Mouse (Mus musculus) adrenal gland, postnatal 4 days (tissue): ENCODE data around the gene Pygo2. TPM values are rescaled to one million over a fixed set of nuclear protein-coding genes. Genes with fewer than 3 reads are reported as not detected.
A peak's percentile ranks its signal among the peaks of the same experiment; 100 is the strongest.

Source experiments
- DNase-seq, 2 experiments: peaks; one replicate each; pipeline ENCODE4 v3.0.0; 2021 to 2022; ENCODE audit warnings: low spot score in 2 of 2, mixed read lengths in 2 of 2
- long read RNA-seq, 2 experiments: library from polyadenylated mRNA; stranded (forward); transcript quantifications; one replicate each; pipeline ENCODE4 v2.0.0; 2021
- total RNA-seq, 2 experiments: library from RNA; stranded (reverse); gene quantifications; 2 replicates each; pipeline ENCODE4 v1.2.3; 2021

Gene Pygo2
- 10 to 100 TPM; 43.0 to 44.3 TPM for total RNA-seq
- long read RNA-seq, experiment 1, transcript Pygo2-201 (3 exons, 3,198 nt), result major isoform, 7 of 30 reads
- long read RNA-seq, experiment 1, partial matches to known transcripts, result 1 of 30 reads
- long read RNA-seq, experiment 1, other reads (novel, unspliced or antisense), result 21 of 30 reads
- long read RNA-seq, experiment 2, transcript Pygo2-201 (3 exons, 3,198 nt), result major isoform, 6 of 78 reads
- long read RNA-seq, experiment 2, partial matches to known transcripts, result 72 of 78 reads
- long read RNA-seq, experiment 2, other reads (novel, unspliced or antisense), result 0 of 78 reads

DNA sequence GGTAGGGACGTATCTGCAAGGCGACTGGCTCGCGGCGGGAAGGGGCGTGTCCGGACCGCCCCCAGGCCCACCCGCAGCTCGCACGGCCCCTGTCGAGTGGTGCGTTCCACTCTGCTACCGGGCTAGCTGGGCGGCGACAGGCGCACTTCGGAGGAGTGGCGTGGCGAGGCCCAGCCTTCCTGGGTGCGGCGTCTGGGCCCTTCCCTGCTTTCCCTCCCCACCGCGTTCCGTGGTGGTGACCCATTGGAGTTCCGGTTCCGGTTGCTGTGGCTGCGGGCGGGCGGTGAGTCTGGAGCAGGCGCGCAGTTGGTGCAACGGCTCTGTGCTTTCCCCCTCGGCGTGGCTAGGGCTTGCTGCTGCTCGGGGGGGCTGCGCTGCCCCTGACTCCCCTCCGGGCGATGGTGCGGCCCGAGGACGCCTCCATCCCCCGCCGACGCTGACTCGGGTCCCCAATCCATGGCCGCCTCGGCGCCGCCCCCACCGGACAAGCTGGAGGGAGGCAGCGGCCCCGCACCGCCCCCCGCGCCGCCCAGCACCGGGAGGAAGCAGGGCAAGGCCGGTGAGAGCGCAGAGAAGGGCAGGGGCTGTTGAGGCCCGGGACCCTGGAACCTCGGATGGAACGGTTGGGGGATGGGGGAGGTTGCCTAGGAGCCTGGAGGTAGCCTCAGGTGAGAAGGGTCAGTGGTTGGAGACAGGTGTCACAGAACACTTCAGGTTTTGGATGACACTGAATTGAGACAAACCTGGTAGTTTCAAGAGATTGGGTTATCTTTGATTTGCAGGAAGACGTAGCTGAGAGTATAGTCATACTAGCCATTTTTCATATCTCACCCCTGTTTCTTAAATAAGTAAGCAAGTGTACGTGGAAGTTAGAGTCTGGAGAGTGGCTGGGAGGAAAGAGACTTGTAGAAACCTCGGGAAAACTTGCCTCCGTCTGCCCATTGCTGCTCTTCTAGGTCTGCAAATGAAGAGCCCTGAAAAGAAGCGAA lies at the start of gene Pygo2:
Gene Pygo2, plus strand, starts transcription at position 44 of the 989 bp plus-strand sequence.
- DNase-seq, result peak; percentile 83 to 88

DNA sequence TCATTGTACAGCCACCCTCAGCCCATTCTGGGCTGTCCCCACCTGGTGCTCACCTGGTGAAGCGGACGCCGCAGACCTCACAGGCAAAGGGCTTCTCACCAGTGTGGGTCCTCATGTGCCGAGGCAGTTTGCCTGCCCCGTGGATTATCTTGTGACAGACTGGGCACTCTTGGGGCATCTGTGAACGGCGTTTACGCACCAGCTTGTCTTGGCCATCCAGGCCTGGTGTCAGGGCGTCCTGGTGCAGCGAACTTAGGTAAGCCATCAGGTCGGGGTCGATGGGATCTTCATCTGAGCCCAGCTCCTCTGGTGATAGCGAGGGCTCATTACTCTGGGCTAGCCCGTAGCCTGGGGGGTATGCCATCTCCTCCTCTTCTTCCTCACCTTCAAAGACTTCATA lies 49.7 kb upstream of the Pygo2 start:
- DNase-seq, result no peak

DNA sequence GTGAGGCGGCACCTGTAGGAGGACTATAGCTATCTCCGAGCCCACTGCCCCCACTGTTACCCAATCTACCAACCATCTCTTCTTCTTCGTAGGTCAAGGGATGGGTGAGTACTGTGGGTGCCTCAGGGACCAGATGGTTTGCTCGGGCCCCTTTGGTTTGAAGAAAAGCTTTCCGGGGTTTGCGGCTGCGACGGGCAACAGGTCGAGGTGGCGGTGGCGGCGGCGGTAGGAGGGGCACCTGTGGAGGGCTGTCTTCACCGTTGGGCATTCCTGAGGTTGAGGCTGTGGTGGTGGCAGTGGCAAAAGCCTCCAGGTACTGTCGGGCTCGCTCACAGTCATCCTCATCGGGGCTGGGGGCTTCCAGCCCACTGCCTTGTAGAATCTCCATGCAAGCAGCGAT lies 49.3 kb upstream of the Pygo2 start:
- DNase-seq, result no peak

- DNase-seq, result no peak
These were observed 48.8 kb upstream of the Pygo2 start for GRCm38 (mm10) chr3:89381233-89381632.

GRCm38 (mm10) chr3:89382033-89382882 lies 47.8 kb upstream of the Pygo2 start:
- no peak for DNase-seq

GRCm38 (mm10) chr3:89382950-89383349 lies 47.1 kb upstream of the Pygo2 start:
- DNase-seq, result no peak

DNA sequence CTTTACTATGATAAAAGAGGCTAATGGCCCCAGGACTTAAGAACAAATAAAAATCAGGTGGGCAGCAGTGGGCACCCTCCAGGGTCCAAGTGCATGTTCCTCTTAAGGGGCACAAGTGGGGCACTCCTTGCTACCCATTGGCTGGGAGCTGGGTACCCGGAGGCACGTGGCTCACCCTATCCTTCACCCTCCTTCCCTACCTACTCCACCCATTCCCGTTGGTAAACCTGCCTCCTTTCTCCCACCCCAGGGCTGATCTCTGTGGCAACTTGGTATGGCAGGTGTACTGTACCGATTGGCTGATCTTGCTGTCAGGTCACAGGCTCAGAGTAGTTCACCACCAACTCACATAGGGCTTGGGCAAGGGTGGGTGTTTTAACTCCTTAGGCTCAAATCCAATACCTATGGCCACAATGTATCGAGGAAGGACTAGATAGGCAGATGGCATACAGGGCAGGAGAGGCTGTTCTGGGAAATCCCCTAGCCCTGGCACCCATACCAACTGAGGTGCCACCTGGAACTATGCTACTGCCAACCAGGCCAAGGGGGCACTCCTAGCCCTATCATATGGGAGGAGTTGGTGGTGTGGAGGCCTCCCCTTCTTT lies 46.3 kb upstream of the Pygo2 start:
- DNase-seq, result no peak

DNA sequence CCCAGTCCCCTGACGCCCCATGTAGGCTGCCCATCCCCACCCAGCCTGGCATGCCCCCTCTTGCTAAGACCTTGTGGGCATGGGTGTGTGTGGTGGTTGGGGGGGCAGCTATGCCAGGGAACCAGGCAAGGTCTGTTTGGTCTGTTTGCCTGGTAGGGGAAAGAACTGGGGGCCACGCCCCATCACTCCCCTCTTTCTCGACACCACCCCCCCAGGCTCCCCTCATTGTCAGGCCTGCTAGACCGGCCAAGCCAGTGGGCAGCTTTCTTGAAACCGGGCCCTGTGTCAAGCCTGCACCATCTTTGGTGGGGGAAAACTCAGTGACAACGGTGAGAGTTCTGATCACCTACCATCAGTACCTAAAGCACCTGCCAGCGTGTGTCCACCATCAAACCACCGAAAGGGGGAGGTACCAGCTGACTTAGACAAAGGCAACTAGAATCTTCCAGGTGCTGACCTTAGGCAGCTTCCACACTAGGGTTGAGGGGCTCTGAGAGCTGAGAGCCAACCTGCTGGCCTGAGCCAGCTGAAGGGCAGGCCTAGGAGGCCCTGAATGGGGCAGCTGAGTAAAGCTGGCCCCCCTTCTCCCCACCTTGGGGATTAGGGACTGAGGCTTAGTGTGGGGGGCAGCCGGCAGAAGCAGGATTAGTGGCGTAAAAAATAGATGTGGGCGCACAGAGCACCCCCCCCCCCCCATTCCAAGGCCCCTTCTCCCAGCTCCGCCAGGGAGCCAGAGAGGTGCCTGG lies 45.5 kb upstream of the Pygo2 start:
- DNase-seq, result no peak

DNA sequence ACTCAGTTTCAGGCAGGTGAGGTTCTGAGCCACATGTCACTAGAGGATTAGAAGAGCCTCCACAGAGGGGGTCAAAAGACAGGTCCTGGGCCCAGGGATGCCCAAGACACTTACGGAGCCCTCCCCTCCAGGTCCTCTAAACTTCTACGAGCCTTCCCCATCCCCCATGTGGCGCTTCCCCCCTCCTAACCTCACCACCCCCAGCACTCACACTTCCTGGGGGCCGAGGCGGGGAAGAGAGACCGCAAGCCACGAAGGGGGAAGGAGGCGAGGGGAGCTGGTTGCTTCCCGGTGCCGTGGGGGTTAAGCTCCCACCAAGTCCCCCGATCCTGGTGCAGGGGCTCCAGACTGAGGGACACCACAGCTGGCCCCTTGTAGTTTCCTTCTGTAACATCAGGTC lies 44.6 kb upstream of the Pygo2 start:
- DNase-seq, result no peak

DNA sequence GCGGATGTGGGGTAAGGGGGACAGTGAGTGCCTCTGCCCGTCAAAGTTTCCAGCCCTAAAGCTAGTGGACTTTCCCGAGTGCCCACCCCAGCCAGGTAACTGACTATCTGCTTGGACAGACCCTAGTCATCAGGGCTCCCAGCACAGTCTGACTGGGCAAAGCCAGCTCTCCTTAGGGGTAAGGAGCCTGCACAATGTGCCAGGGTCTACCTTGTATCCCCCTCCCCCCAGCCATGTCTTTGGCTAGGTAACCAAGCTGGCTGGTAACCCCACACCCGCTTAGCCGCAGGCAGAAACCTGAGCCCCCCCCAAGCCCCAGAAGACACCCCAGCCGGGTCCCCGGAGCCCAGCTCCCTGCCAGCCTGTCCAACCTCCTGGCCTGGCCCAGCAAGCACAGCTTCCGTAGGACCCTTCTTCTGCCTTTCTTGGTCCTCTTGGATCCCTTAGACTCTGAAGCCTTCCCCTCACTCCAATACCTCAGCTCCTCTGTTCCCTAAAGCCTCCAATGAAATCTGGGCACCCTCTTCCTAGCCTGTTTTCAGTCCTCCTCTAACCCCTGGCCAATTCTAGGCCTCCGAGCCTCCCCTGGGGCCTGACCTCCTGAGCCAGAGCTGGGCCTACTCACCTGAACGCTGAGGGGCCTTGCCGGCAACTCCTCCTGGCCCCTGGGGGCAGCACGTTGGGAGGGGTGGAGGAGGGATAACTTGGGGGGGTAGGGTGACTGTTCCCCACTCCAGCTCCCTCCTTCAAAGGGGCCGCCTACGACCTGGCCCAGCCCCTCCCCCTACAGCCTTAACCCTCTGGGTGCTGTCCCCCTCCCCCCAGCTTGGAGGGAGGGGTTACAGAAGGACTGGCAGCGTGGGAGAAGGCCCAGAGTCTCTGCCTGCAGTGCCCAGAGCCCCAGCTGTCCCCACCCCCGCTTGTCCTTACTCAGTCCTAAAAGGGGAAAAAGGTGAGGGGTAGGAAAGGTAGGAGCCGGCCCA lies 43.3 kb upstream of the Pygo2 start:
- DNase-seq, result no peak

DNA sequence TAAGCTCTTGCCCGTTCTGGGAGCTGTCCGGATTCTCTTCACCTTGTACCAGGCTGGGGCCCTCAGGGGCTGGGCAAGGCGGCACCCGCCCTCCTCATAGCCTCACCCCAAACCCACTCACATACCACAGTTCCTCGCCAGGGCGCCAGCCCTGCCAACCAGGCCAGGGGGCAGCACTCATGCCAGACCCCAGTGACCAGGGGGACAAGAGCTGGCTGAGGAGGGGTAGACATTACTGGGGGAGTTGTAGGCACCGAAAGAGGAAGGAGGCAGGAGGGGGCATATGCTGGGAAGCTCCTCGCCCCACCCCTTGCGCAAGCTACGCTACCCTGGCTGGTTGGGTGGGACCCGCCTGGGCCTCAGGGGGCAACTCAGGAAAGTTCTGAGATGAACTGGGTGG lies 42.4 kb upstream of the Pygo2 start:
- no peak for DNase-seq

GRCm38 (mm10) chr3:89388134-89388881 lies 41.7 kb upstream of the Pygo2 start:
- DNase-seq, result no peak

DNA sequence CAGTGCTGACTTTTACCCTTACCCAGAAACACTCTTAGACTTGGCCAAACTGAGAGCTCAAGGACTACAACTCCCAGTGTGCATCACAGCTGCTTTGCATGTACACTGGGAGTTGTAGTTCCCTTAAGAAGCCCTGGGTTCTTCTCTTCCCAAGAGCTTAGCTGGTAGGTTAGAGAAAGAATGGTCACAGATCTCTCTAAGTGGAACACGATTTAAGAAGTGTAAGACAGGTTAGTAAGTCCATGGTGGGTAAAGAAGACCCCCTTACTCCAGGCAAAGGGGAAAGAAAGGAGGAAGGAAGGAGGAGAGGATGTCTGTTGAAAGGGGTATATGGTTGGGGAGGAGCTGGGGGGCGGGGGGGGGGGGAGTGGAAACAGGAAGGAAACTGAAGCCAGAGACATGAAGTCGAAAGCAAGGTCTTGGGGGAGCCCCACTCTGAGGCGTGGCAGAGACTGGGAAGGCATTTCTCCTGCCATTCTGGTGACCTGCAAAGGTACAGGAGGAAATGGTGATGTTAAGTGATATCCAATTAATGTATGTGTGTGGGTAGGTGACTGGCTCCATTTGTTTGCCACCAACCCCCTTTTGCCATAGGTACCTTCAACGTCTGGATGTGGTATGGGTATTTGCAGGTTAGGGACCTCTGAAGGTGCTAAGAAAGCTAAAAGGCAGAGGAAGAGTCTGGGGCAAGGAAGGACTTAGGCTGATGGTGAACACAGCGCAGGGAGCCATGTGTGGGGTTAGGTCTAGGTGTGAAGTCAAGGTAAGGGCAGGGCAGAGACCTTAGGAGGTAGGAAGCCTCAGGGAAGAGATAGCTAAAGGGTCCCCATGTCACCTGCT lies 40.9 kb upstream of the Pygo2 start:
- DNase-seq, result no peak

- peak in 1 of 2 experiments; percentile 54 for DNase-seq
These were observed 39.9 kb upstream of the Pygo2 start for GRCm38 (mm10) chr3:89390111-89390515.

GRCm38 (mm10) chr3:89390699-89391662 lies 39.0 kb upstream of the Pygo2 start:
- no peak for DNase-seq
